Mouse (Mus musculus) layer of hippocampus, adult 18-20 months (tissue): ENCODE measurements around the gene Rpf1. TPM values are rescaled to one million over a fixed set of nuclear protein-coding genes. Genes with fewer than 3 reads are reported as not detected.

Experiments used
- DNase-seq, 2 experiments: peaks; one replicate each; pipeline ENCODE4 v3.0.0; 2022; ENCODE audit warnings: low spot score in 2 of 2
- long read RNA-seq: library from polyadenylated mRNA; stranded (forward); transcript quantifications from one replicate; pipeline ENCODE4 v2.0.0, GENCODE M21; 2021
- total RNA-seq, 2 experiments: library from RNA; stranded (reverse); gene quantifications; 2 replicates each; pipeline ENCODE4 v1.2.3; 2021

Gene Rpf1
- total RNA-seq: 10 to 100 TPM; 16.7 to 18.7 TPM
- long read RNA-seq, transcript Rpf1-201 (9 exons, 1,661 nt): major isoform, 12 of 14 reads
- long read RNA-seq, partial matches to known transcripts: 1 of 14 reads
- long read RNA-seq, other reads (novel, unspliced or antisense): 1 of 14 reads

DNA sequence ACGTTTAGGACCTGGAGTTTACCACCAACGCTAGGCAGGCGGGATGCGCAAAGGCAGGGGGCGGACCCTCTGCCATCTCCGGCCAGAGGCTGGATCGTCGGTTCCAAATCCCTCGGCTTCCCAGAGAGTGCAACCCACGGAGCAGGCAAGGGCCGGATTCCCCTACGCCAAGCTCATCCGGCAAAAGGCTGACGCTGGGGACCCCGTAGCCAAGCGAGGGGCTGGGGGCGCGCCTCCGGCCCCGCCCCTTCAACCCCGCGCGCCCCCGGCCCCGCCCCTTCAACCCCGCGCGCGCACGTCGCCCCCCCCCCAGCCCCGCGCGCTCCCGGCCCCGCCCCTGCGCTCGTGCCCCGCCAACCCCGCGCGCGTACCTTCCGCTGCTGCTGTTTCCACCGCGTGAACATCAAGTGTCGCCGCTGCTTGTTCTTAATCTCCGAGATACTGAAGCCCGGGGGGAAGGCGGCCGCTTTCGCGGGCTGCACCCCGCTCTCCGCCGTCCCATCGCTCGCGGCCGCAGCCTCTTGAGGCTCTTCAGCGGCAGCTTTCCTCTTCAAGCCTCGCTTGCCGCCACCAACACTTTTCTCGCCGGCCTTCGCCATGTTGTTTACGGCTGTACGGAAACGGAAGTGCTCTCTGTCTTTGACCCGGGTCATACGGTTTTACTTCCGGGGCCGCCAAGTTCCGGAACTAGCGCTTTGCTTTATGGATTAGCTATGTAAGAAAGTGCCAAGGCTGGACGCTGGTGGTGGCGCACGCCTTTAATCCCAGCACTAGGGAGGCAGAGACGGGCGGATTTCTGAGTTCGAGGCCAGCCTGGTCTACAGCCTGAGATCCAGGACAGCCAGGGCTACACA, at the start of gene Rpf1:
Gene Rpf1, minus strand, starts transcription at position 632 of the 854 bp plus-strand sequence.
- DNase-seq: peak; percentile 85 to 96

DNA sequence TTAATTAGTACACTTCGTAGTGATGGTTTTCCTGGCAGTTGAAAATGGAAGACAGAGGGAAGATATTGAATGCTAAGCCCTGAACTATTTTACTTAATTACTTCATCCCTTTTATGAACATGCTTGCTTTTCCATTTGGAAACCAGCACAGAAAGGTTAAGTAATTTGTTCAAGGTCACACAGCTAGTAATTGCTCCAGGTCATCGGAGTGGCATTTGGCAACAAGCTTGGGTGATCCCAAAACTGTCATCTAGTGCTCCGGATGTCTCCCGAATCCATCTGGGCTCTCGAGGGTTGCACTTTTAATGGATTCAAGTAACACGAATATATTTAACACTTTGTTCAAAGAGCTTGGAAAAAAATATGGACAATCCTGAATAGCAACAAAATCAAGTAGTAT, 49.7 kb upstream of the Rpf1 start:
- no peak for DNase-seq

DNA sequence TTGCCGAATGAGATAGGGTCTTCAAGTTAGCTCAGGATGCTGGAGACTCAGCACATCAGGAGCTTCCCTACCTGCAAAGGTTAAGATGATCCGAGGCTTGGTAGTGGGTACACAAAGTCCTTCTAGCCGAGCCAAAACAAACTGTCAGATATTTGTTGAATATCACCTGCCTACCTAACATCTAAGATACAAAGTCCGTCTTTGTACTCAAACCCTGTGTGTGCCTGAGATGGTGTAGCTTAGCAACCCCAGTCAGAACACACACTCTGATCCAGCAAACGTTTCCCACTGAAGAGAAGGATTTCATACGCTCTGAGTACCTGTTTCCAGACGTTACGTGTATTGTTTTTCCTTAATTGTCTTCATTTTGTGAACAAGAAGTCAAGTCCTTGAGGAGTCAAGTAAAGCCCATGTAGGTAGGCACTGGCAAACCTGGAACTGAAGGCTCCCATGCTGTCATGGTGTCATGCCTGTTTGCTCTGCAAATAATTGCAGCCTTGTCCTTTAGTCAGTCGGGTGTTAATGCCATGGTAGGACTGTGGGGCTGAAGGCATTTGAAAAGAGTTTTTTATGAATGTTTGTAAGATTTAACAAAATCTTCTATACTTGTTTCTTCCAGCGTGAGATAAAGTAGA, 49.0 kb upstream of the Rpf1 start, which contains the start of gene Uox:
Gene Uox, plus strand, starts transcription at position 279 of the 635 bp plus-strand sequence.
- no peak for DNase-seq

DNA sequence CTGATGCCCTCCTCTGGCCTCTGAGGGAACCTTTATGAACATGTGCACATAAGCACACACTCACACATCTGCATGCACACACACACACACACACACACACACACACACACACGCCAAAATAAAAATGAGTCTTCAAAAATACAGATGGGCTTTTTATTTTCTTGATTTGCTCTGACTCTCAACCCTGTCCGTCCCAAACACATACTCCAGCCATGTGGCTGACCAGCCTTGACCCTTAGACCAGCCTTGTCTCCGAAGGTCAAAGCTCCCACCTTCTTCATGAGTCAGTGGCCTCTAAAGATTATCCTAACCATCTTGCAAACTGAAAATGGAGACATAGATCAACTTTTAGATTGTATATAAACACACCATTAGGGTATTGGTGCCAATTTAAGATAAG, 48.4 kb upstream of the Rpf1 start:
- DNase-seq: no peak

DNA sequence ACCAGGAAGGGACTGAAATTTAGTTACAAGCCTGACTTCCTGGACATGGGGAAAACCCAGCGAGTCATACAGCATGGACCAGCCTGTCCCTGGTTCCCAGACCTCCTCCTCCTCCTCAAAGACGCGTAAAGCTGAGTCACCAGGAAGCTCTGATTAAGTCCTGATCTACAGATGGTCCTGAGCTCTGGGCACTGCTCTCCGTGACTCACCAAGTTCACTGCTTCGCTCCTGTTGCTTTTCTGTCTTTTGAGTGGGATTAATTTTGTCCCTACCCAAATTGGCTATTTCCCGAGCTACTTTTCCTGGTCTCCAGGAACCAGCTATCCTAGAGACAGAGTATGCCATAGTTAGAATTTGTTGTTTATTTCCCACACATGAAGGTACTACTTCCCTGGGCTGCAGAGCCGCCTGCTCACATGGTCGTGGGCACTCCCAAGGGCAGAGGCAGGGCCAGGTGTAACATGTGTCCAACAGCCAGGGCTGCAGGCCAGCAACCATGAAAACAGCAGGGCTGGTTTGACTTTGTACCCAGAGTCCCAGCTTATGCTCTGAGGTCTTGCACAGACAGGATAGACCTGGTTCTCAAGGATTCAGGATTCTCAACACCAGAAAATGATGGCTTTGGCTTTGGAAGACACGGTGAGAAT, 46.8 kb upstream of the Rpf1 start:
- peak; percentile 15 to 46 for DNase-seq

DNA sequence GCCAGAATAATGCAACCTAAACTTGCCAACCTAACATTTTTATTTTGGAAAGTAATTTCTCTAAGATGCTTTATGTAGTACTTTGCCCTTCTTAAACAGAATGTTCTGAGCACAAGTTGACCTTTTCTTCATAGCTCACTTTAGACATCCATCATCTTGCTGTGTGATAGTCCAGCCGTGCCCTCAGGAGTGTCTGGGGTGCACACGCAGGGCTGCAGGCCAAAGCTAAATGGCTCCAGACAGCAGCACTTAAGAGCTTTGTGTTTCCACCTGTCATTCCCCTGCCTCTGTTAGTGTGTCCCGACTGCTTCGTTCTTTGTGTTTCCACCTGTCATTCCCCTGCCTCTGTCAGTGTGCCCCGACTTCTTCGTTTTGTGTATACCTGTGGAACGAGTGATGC, 46.1 kb upstream of the Rpf1 start:
- DNase-seq: no peak

DNA sequence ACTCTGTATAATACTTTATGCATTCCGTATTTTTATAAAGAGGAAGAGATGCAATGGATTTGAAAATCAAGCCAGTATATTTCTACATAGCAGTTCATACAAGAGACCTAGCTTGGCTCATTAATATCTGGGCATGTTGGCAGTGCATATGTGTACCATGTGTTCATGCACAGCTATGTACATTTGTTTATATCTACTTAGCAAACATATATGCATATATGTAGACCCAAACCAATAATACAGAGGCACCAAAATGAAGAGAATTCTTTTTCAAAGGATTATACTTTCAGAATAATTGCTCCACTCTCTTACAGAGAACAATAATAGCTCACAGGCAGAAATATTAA, 43.8 kb upstream of the Rpf1 start:
- DNase-seq: no peak

DNA sequence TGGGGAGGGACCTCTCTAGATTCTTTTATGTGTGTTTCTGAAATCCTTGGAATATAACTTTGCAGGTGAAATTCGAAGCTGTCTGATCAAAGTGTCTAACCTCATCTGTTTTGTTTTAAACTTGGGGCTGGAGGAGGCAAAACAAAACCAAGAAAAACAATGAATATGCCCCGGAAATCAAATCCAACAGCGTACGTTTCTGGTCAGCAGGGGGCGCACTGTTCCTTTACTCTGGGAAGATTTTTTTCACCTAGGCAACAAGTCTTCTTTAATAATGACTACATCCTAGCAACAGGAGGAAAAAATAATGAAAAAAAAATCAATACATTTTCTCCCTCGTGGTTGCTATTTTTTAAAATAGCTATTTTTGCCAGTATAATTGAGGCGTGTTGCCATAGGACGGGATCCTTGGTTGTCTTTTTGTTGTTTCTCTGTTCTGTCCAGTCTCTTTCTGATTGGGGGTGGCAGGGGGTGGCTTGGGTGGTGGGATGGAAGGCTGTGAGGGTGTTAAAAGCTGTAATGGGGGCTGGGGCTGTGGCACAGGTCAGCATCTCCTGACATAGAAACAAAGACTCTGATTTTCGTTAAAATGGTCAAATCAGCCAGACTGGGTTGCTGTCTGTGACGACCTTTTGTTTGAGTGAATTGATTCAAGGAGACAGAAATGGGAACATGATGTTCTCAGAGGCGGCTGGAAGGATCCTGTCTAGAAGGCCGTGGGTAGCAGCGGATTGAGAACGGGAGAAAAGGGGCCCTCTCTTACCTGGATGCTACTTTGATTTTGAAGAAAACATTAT, 43.2 kb upstream of the Rpf1 start:
- DNase-seq: peak; percentile 69 to 93

DNA sequence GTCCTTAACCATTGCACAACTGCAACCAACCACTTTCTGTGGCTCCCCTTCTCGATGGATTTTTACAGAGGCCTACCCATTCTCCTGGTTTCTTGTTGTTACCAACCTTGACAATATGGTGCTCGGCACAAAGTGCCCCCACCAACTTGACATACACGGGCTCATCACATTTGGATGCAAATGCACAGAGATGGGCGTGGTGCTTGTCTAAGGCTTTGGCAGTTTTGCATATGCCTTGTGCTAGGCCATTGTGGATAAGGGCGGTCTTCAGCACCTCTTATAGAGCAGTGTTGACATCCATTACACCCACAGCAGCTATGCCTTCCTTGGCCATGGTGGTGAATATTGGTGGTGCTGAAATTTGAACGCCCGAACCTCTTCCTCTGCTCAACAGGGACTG, 41.7 kb upstream of the Rpf1 start:
- DNase-seq: no peak

DNA sequence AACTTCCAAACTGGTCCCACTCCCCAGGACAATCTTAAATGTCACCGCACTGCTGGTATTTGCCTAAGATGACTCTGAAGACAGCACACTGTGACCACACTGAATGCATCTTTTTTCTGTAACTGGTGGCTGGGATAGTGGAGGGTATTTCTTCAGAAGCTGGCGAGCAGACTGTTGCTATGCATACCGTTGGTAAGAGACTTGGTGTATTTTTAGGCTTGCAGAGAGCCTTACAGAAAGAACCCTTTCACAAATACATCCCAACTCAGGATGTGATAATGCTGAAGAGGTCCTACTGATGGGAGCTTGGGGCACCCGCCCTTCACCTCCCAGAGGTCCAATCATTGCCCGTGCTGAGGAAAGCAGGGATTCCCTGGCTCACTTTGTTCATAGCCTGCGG, 36.3 kb upstream of the Rpf1 start:
- DNase-seq: no peak

DNA sequence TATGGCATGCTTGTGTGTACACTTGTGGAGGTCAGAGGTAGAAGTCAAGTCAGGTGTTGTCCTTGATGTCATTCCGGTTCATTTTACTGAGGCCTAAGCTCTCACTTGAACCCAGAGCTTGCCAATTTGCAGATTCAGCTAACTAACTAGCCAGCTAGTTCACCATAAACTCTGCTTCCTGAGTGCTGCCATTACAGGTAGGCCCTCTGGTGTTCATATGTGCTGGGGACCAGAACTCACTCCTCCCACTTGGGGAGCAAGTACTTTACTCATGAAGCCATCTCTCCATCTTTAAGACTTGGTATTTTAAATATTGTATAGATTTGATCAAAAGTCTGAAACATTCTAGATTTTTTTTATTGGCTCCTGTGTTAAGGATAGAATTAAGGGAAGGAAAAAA, 35.3 kb upstream of the Rpf1 start:
- DNase-seq: no peak

DNA sequence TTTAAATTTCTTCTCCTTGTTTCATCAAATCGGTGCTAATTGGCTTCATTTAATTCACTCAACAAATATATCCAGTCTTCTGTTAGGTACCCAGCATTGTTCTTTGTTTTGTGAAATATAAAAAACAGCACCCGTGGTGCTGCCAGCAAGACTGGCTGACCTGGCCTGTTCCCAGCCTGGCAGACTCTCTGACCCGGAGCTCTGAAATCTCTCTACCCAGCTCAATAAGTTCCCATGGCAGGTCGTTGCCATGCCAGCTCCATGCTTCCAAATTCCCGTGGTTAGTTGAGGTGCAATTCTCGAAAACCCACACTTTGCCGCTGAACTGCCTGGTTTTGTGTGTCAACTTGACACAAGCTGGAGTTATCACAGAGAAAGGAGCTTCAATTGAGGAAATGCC, 33.6 kb upstream of the Rpf1 start:
- no peak for DNase-seq

DNA sequence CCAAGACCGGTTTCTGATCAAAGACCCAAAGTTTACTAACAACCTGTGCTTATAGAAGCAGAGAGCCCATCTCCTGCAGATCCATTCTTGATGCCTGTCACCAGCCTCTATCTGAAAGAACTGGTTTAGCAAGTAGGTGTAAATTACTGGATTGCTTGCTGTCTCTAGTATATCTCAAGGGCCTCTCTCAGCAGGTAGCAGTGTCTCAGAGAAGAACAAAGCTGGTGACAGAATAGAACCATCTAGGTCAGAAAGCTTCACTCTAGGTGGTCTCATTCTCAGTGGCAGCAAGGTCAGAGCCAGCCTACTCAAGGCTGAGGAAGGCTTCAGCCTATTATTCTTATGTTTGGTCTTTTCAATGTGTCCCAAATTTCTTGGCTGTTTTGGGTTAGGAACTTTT, 22.4 kb upstream of the Rpf1 start:
- no peak for DNase-seq

DNA sequence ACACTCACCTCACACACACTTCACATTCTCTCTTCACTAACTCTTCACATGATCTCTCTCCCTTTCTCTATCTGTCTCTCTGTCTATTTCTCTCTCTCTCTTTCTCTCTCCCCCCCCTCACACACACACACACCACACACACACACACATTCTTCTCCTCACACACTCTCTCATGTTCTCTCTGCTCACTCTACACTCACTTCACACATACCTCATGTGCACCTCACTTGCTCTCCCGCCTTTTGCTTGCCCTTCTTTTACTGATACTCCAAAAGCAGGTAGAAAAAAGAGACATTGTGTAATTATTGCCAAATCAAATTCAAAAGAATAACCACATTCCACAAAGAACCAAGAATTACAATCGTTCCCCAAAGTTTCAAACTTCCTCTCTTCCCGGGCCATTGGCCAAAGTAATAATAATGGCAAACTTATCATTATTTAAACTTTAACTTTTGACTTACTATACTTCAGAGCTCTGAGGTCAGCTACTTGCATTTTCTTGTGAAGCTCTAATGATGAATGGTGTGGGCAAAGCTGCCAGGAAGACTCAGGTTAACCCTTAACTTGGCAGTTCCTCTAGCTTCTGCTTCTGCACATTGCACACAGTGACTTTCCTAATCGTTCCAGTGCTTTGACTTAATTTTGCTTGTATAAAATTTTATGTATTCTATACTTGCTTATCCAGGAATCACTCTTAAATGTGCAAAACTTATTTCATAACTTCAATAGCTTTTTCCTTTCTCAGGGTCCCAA, 19.5 kb upstream of the Rpf1 start:
- DNase-seq: no peak

DNA sequence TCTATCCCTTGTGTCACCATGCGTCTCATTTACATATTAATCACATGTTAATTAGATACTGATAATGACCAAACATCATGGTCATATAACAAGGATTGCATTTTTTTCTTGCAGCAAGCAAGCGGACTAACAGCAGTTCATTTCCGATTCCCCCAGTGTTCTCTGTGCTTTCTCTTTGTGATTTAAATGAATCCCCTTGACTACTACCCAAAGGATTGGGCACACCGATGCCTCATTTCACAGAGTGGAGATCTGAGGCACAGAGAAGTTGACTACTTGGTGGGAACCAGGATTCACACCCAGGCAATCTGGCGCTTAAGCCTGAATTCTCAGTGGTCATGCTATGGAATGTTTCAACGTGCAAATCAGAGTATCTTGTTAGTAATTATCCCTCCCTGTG, 13.8 kb upstream of the Rpf1 start:
- no peak for DNase-seq

DNA sequence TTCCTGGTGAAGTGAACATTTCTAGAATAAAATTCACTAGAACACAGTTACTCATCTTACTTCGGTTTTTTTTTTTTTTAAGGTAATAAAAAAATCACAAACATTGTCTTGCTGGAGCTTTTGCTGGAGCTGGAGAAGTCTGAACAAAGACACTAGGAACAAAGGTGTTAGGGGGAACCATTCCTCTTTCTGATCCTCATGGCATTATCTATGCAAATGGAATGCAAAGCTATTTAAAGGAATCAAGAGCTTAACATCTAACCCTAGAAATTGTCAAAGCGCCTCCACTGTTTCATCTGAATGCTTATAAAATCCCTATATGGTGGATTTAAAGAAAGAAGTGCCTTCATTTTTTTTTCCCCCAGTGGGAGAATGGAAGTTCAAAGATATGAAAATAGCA, 7.1 kb upstream of the Rpf1 start:
- DNase-seq: no peak

DNA sequence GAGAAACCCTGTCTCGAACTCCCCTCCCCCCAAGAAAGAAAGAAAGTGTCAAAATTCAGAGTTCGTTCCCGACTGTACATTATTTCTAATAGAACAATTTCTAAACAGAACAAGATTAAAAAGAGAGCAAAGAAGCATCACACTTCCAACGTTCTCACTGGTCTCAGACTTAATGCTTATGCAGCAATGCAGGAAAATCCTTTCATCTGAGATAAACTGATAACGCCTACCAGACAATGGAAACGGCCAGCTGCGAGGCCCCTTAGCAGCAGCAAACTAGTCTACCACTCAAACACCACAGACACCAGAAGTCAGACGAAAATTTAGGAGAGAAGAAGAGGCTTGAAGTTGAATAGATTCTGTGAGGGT, 407 bp upstream of the Rpf1 start:
- no peak for DNase-seq

DNA sequence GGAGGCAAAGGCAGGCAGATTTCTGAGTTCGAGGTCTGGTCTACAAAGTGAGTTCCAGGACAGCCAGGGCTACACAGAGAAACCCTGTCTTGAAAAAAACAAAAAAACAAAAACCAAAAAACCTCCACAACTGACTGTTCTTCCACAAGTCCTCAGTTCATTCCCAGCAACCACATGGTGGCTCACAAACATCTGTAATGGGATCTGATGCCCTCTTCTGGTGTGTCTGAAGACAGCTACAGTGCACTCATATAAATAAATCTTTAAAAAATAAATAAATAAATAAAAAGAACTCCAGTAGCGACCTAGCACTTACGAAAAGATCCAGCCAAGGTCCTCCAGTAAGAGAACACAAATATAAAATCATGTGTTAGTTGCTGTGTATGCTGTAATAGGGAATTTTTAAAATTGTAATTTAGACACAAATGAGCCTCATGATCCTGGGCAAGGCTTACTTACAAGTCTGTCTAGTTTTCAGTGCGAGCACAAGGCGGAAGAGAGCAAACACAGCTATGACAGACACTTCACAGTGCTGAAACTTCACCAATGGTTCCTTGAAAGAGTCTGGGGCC, 917 bp downstream of the Rpf1 start:
- no peak for DNase-seq

DNA sequence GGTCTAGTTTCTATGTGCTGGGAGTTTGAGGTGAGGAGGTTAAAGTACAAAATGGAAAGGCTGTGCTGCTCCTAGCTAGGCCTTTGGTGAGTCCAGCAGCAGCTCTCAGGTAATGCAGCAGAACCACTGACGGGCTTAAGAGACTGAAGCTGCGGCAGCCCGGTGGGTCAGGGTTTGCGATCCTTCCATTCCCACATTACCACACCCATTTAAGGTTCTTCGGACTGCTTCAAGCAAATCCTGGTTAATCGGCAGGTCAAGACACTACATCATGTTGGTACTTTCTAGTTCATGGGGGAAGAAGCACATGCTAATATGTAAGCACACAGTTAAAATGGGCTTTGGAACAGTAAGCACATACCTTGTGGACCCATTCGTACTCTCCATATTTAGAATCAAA, 14.5 kb downstream of the Rpf1 start:
- DNase-seq: no peak

DNA sequence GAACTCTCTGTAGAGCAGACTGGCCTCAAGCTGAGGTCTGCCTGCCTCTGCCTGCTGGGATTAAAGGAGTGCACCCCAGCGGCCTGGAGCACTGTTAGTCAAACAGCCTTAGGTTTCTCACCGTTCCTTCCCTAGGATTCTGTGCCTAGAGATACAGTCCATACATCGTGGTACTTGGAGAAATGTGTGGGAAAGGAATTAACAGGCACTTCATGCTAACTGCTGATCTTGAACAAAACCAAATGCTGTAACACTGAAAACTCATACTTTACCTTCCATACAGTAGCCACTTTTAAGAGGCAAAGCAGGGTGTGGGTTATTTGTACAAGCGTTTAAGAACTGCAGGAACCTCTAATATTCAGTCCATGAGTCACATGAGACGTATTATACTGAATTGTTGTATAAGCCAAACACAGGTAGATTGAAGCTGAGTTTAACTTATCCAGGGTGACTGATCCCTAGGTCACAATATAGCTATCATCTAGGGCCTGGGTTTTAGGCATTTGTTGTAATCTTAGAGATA, 19.6 kb downstream of the Rpf1 start:
- no peak for DNase-seq
